Mouse (Mus musculus) lung, postnatal 0 days (tissue): ENCODE data around the gene Lhfpl5.

Experiments used
- CTCF ChIP-seq: IDR thresholded peaks from 2 replicates; pipeline ENCODE4 v1.5.1; 2016; ENCODE audit warnings: antibody characterized with exemption, mild to moderate bottlenecking
- EP300 ChIP-seq: IDR thresholded peaks from 2 replicates; pipeline ENCODE4 v1.6.1; 2016; ENCODE audit warnings: antibody characterized with exemption, mild to moderate bottlenecking, control low read depth

DNA sequence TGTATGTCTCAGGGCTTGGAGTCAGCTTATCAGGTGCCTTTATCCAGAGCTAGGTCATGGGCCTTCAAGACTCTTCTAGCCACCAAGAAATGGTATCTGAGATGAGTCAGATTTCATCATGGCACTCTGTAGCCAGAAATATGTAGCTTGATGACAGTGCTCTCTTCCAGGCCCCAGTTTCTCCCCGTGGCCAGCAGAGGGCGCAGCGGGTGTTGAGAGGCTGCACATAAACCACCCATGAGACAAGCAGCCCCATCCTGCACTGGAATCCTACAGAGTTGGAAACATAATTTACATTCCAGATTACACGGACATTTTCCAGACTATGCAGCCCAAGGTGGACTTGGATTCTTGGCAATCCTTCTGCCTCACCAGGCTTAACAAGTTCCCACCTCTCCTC, 17.6 kb downstream of the Lhfpl5 start:
- TF ChIP-seq EP300: no peak
- peak; percentile 89 for TF ChIP-seq CTCF
